Mouse (Mus musculus) neural tube, embryonic 12.5 days (tissue): Measurements from ENCODE around the gene Nxph4. TPM values are rescaled to one million over a fixed set of nuclear protein-coding genes. Genes with fewer than 3 reads are reported as not detected.
A peak's percentile ranks its signal among the peaks of the same experiment; 100 is the strongest.

Experiments used
- ATAC-seq: fragments of 200-750 bp; cut with Nextera tagmentation; 2 replicates; pipeline ENCODE4 v1.8.0; 2017; ENCODE audit warnings: low read depth, mild to moderate bottlenecking, moderate TSS enrichment, moderate library complexity; ENCODE audit not compliant: low FRiP score
- H3K27ac ChIP-seq: fragments of 300-500 bp; sonication (generic); 2 replicates; pipeline ENCODE4 v1.5.1; 2016
- H3K27me3 ChIP-seq: fragments of 300-500 bp; sonication (generic); replicated peaks from 2 replicates; pipeline ENCODE4 v1.6.1; 2016; ENCODE audit warnings: mild to moderate bottlenecking
- H3K36me3 ChIP-seq: fragments of 300-500 bp; sonication (generic); 2 replicates; pipeline ENCODE4 v1.6.1; 2016; ENCODE audit warnings: mild to moderate bottlenecking
- H3K4me1 ChIP-seq: fragments of 300-500 bp; sonication (generic); 2 replicates; pipeline ENCODE4 v1.6.1; 2016
- H3K4me2 ChIP-seq: fragments of 300-500 bp; sonication (generic); replicated peaks from 2 replicates; pipeline ENCODE4 v1.6.1; 2016; ENCODE audit warnings: mild to moderate bottlenecking
- H3K4me3 ChIP-seq: fragments of 300-500 bp; sonication (generic); 2 replicates; pipeline ENCODE4 v1.5.1; 2016
- H3K9ac ChIP-seq: fragments of 300-500 bp; sonication (generic); 2 replicates; pipeline ENCODE4 v1.6.1; 2016; ENCODE audit warnings: mild to moderate bottlenecking
- H3K9me3 ChIP-seq: fragments of 300-500 bp; sonication (generic); 2 replicates; pipeline ENCODE4 v1.6.1; 2016; ENCODE audit warnings: mild to moderate bottlenecking
- WGBS: fragments of 180-500 bp; shearing (Covaris S2); methylation state at CpG from one replicate; pipeline ENCODE4 v1.1.7; 2016; 5-methylcytosine and 5-hydroxymethylcytosine counted together
- polyA plus RNA-seq: library from polyadenylated mRNA; unstranded; fragments of >200 nt; fragmentation: Nextera tagmentation; extraction: Ambion mirVana; gene quantifications from 2 replicates; pipeline ENCODE4 v1.2.1, GENCODE M21; 2016

Gene Nxph4
- polyA plus RNA-seq, 1 experiment from 2014 or later = 112 TPM

DNA sequence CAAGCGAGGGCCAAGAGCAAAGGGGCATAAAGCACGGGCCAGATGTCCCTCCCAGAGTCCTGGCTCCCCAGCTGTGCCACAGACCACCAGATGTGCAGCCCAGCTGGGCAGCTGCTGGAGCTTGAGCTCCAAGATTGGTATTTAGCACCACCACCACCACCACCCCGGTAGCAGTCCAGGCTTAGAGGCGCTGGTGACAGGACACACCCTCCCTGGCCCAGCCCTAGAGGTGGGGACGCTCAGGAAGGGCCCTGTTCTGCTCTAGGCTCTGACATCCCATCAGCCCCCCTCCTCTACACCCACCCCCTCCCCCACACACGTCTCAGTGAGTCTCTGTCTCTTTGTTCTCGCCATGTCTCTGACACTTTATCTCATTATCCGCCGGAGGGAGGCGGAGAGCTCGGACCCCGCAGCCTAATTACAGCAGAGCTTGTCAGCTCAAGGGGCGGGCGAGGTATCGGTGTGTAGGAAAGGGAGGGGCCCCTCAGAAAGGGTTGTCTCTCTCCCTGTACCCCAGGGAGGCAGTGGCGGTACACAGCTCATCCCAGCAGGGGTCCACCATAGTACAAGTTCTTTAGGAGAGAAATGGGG, 20.8 kb downstream of the Nxph4 start:
- peak overlapping the region; percentile 7; the same call in 1 of the 2 replicates for H3K4me3 ChIP-seq
- peaks cover 61% of the 10 kb centered on the region for H3K27me3 ChIP-seq

DNA sequence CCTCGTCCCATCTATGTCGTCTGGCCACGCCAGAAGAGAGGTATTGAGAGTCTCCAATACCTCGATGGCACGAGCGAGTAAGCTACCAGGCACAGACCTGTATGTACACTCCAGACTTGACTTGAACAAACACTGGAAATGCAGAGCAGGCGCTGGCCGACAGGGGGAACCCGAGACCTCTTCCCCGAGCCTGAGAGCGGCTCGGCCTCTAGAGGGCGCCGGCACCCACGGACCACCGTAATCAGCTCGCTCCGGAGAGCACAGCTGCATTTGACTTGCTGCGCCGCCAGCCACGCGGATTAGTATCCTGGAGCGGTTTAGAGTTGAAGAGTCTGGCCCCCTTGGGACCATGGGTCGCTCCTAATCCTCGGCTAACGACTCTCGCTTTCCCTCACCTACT, 21.5 kb downstream of the Nxph4 start:
- under 1% methylated on average over 27 of the region's 27 CpGs for WGBS

More for the DNA sequence above, 20.8 kb downstream of the Nxph4 start:
- Histone ChIP-seq H3K9ac (0 out of 2 replicates have a peak overlapping the region, but pooled peaks have one; percentile 26), H3K9me3 (no peaks in the 10 kb centered on the region), H3K4me2 (peak overlapping the region; percentile 76), H3K27ac (peak overlapping the region; percentile 66; the same call in 1 of the 2 replicates), H3K4me1 (peaks cover 92% of the 10 kb centered on the region), H3K36me3 (peaks cover 12% of the 10 kb centered on the region)
- WGBS = under 1% methylated on average over 16 of the region's 16 CpGs
- ATAC-seq = 0 out of 2 replicates have a peak, but pooled peaks have one; percentile 8

DNA sequence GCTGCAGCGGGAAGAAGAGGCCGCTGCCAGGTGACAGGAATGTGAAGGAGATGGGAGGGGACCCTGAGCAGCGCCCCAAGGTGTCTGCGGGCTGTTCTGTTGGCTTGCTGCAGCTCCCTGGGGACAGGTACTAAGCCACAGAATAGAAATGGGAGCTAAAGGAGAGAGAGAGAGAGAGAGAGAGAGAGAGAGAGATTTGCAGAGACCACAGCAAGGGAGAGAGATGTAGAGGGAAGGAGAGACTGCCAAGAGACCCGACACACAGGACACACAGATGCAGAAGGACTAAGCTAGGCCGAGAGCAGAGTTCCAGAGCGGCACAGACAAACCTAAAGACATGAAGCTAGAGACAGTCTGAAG, 22.1 kb downstream of the Nxph4 start:
- H3K27ac ChIP-seq = peak overlapping the region; percentile 89
- peaks cover 59% of the 10 kb centered on the region for H3K27me3 ChIP-seq
- H3K9ac ChIP-seq = peak overlapping the region; percentile 61
- WGBS = 3% methylated on average over 7 of the region's 7 CpGs
- H3K36me3 ChIP-seq = no peaks in the 10 kb centered on the region
- ATAC-seq = no peak
- H3K9me3 ChIP-seq = no peaks in the 10 kb centered on the region
- peak overlapping the region; percentile 39 for H3K4me3 ChIP-seq
- H3K4me2 ChIP-seq = peak overlapping the region; percentile 76
- peaks cover 95% of the 10 kb centered on the region for H3K4me1 ChIP-seq

More for the DNA sequence above, 21.5 kb downstream of the Nxph4 start:
- H3K27me3 ChIP-seq = peaks cover 56% of the 10 kb centered on the region
- H3K4me2 ChIP-seq = peak overlapping the region; percentile 76
- peak; percentile 16; the same call in 1 of the 2 replicates for ATAC-seq
- peaks cover 5% of the 10 kb centered on the region for H3K36me3 ChIP-seq
- no peaks in the 10 kb centered on the region for H3K9me3 ChIP-seq
- peak overlapping the region; percentile 89 for H3K27ac ChIP-seq
- H3K4me1 ChIP-seq = peaks cover 95% of the 10 kb centered on the region
- H3K4me3 ChIP-seq = 0 out of 2 replicates have a peak overlapping the region, but pooled peaks have one; percentile 2
- 0 out of 2 replicates have a peak overlapping the region, but pooled peaks have one; percentile 61 for H3K9ac ChIP-seq

DNA sequence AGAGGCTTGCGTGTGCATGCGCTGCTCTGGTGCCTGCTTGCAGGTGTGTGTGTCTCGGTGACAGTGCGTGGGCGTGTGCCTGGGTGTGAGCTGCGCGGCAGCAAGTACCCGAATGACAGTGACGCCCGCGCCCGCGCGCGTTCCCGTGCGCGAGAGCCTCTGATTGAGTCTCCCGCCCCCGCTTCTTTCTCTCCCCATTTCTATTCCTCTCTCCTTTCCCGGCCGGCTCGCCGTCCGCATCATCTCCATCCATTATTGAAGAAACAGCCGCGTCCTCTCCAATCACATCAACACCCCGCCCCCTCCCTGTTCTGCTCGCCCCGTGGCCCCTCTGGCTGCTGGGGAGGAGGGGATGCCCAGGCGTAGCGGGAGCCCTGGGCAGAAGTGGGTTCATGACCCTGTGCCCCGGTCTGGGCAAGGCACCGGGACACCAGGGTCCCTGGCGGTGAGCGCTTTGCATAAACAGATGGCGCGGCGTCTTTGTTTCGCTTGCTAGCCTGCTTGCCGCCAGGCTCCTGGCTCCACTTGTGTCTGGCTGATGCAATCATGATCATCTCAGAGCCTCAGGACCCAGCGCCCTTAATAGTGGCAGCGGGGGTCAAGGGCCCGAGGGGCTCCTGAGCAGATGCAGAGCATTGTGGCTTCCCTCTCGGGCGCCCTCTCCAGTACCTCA, 22.6 kb downstream of the Nxph4 start:
- Histone ChIP-seq H3K36me3 (no peaks in the 10 kb centered on the region), H3K4me2 (peak overlapping the region; percentile 76), H3K27ac (peak overlapping the region; percentile 89), H3K4me1 (peaks cover 93% of the 10 kb centered on the region), H3K9me3 (no peaks in the 10 kb centered on the region), H3K27me3 (peaks cover 60% of the 10 kb centered on the region), H3K4me3 (peak overlapping the region; percentile 39), H3K9ac (peak overlapping the region; percentile 61)
- peak; percentile 15 for ATAC-seq
- WGBS = under 1% methylated on average over 46 of the region's 46 CpGs

DNA sequence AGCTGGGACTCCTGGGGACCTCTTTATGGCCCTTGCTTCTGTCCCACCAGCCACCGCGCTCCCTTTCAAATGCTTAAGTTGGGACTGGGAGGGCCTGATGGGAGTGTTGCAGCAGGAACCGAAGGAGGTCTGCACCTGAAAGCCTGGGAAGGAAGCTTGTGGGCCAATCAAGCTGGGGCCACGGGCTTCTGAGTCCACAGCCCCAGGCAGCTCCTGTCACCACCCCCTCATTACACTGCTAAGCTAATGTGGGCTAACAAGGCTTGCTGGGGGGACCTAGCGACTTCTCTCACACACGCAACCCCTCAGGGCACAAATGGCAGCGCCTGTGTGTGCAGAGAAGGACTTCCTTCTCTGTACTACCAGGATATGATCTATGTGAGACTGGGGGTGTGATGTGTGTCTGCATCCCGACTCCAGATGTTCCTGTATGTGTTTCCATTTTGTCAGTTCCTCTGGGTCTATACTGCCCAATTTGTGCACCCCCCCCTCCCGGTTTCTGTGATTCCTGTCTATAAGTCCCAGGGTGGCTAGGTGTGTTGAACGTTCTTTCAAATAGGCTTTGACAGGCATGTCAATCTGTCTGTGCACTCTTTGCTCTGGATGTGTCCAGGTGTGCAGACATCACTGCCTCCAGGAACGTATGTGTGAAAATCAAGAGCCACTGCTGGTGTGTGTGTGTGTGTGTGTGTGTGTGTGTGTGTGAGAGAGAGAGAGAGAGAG, 23.3 kb downstream of the Nxph4 start:
- 4% methylated on average over 11 of the region's 11 CpGs for WGBS
- Histone ChIP-seq H3K4me1 (peaks cover 86% of the 10 kb centered on the region), H3K4me2 (peak overlapping the region; percentile 76), H3K9me3 (no peaks in the 10 kb centered on the region), H3K4me3 (peak overlapping the region; percentile 39), H3K27ac (peak overlapping the region; percentile 89), H3K36me3 (no peaks in the 10 kb centered on the region), H3K9ac (peak overlapping the region; percentile 61), H3K27me3 (peaks cover 57% of the 10 kb centered on the region)
- ATAC-seq = no peak

DNA sequence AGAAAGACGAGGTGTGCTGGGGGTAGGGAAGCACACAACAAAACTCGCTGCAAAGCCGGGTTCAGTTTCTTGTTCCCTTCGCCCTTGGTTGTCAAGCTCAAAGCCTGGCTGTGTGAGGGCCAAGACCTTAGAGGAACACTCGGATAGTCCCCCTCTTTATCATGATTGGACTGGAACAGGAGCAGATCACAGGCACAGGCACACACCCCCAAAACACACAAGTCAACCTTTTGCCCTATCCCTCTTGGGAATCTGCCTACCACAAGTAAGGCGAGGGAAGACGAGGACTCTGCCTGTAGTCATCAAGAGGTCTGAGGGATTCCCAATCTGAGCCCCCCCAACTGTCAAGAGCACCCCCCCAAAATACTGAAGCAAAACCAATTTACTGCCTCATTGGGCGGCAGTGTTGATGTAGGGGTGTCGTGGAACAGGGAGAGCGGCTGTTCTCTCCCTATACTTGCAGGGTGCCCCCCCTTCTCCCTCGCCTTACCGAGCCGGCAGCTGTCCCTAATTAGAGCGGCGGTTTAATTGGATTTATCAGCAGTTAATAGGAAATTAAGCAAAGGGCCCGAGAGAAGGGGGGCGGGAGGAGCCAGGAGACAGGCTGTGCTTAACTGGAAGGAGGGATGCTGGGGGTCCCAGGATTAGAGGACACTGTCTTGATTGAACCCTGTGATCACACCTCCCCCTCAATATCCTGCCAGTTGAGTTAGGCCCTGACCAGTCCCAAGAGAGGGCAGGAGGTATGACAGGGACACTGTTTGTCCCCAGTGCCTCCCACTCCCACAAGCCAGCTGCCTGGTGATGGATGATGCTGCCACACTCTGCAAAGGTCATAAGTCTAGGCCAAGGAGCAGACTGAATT, 24.3 kb downstream of the Nxph4 start:
- peak overlapping the region; percentile 38; the same call in 1 of the 2 replicates for H3K9ac ChIP-seq
- no peaks in the 10 kb centered on the region for H3K36me3 ChIP-seq
- no peaks in the 10 kb centered on the region for H3K9me3 ChIP-seq
- H3K4me3 ChIP-seq = peak overlapping the region; percentile 36
- peaks cover 49% of the 10 kb centered on the region for H3K27me3 ChIP-seq
- ATAC-seq = 0 out of 2 replicates have a peak, but pooled peaks have one; percentile 0
- WGBS = 5% methylated on average over 17 of the region's 17 CpGs
- peak overlapping the region; percentile 89 for H3K27ac ChIP-seq
- peak overlapping the region; percentile 76 for H3K4me2 ChIP-seq
- peaks cover 76% of the 10 kb centered on the region for H3K4me1 ChIP-seq

DNA sequence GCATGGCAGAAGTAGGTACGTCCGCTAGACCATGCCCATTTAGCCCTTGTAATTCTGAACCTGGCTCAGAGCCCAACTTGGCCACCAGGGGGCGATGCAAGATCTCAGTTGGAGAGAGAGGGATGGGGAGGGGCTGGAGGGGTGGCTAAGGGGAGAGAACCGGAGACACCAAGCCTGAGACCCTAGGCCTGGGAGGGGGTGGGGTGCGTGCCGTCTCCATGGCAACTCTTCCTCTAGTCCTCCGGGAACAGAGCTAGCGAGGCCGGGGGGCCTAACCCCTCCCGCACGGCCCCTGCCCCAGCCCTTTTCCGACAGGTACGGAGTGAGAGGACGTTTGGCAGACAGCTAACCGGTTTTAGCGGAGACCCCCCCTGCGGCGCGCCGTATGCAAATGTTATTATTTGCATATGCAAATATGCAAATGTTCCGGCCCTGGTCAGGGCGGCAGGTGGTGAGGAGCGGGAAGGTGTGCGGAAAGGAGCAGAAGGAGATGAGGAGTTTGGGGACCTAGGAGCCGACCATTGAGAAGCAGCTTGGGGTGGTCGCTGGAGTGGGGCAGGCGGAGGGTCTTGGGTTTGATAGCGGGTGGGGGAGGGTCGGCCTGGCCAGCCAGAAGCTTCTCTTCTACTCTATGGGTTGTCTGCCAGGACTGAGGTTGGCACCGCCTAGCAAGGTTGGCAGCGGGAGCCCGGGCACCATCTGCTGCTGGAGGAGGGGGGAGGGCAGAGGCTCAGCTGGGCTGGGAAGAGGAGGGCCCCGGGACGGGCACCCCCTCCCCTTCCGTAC, 25.1 kb downstream of the Nxph4 start:
- H3K27me3 ChIP-seq = peaks cover 41% of the 10 kb centered on the region
- peak; percentile 66 for ATAC-seq
- H3K4me2 ChIP-seq = peak overlapping the region; percentile 76

DNA sequence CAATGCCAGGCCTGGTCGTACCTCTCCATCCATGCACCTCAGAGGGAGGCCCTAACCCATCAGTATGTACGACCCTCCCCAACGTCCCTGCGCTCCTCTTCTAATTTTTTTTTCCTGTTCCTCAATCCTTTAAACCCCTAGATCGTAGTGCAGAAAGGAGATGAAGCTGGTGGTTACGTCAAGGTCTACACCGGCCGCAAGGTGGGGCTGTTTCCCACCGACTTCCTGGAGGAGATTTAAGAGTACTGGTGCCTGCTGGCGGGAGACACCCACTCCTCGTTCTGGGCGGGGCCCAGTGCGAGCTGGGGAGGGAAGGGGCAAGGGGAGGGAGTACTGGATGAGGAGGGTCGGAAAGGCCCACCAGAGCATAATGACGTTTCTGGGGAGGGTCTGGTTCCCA, 26.1 kb downstream of the Nxph4 start:
- Histone ChIP-seq H3K27me3 (peaks cover 31% of the 10 kb centered on the region), H3K9ac (no peak overlapping the region), H3K27ac (no peak overlapping the region), H3K4me3 (no peak overlapping the region), H3K36me3 (peaks cover 7% of the 10 kb centered on the region; the same call in 1 of the 2 replicates), H3K4me1 (peaks cover 58% of the 10 kb centered on the region), H3K4me2 (peak overlapping the region; percentile 76), H3K9me3 (no peaks in the 10 kb centered on the region)
- no peak for ATAC-seq
- WGBS = 2% methylated on average over 15 of the region's 15 CpGs

More for the DNA sequence above, 25.1 kb downstream of the Nxph4 start:
- peaks cover 4% of the 10 kb centered on the region; the same call in 1 of the 2 replicates for H3K36me3 ChIP-seq
- H3K4me3 ChIP-seq = peak overlapping the region; percentile 36
- H3K4me1 ChIP-seq = peaks cover 68% of the 10 kb centered on the region
- WGBS = under 1% methylated on average over 35 of the region's 35 CpGs
- H3K27ac ChIP-seq = peak overlapping the region; percentile 89
- H3K9me3 ChIP-seq = no peaks in the 10 kb centered on the region
- H3K9ac ChIP-seq = peak overlapping the region; percentile 38; the same call in 1 of the 2 replicates

DNA sequence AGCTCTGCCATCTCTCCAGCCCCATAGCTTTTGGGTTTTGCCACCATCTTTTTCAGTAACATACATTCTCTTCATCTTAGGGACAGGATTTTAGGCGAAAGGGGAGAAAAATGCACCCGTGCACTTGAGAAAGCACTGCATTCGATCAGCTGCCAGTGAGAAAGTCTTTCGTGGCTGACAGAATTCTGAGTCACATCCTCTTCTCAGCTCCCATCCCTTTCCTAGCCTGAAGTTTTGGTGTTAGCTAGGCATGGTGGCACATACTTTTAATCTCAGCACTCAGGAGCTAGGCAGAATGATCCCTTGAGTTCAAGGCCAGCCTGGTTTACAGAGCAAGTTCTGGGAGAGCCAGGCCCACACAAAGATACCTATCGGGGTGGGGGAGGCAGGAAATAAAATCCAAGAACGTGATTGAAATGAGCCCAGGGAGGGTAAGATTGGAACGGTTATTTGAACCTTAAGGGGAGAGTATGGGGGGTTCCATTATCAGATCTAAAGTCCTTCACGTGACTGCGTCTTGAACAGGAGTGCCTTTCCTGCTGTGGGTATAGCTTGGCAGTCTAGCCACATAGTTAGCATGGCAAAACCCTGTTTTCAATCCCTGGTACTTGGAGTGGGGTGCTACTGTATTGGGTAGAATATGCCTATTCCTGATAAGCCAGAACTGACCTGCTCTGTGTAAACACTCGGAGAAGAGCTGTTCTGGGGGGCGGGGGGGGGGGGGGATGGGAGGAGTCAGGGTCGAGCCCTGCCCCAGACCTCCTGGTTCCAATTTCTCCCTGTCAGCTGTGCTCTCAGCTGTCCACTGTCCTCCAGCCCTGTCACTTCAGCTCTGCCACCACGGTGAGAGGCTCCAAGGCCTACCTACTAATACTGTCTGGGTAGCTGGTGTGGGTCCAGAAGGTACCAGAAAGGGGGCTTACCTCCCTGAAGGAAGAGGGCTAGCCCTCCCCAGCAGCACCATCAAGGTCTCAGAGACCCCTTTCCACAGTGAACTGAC, 33.2 kb downstream of the Nxph4 start, which contains the start of gene Stac3:
Gene Stac3 (plus strand): TSS at position 793 of the 1,000 bp plus-strand sequence.
- H3K4me3 ChIP-seq = no peak within 1 kb of the TSS
- H3K27me3 ChIP-seq = no peaks in the 10 kb centered on the region
- no peaks in the 10 kb centered on the region for H3K4me1 ChIP-seq
- peaks cover 44% of the 10 kb centered on the region for H3K36me3 ChIP-seq
- no peak within 1 kb of the TSS for H3K27ac ChIP-seq
- no peaks in the 10 kb centered on the region for H3K9me3 ChIP-seq
- 81% methylated on average over 13 of the region's 13 CpGs for WGBS
- H3K4me2 ChIP-seq = no peak within 1 kb of the TSS
- no peak for ATAC-seq
- H3K9ac ChIP-seq = no peak within 1 kb of the TSS

DNA sequence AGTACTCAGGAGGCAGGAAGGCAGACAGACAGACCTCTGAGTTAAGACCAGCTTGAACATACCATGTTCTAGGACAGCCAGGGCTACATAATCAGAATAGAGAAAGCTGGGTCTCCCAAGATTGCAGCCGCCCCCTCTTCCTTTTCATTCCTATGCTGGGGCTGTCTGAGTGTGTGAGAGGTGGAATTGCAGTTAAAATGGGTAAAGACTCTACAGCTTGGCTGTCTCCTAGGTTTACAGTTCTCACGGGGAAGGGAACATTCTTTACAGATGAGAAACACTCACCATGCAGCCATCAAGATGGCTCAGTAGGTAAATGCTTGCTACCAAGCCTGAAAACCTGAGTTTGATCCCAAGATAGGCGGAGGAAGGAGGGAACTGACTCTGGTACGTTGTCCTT, 34.3 kb downstream of the Nxph4 start:
- no peaks in the 10 kb centered on the region for H3K27me3 ChIP-seq
- H3K9ac ChIP-seq = no peak overlapping the region
- no peak overlapping the region for H3K27ac ChIP-seq
- ATAC-seq = no peak
- H3K4me1 ChIP-seq = no peaks in the 10 kb centered on the region
- WGBS = 86% methylated on average over 4 of the region's 4 CpGs
- H3K4me2 ChIP-seq = no peak overlapping the region
- H3K36me3 ChIP-seq = peaks cover 54% of the 10 kb centered on the region
- no peaks in the 10 kb centered on the region for H3K9me3 ChIP-seq
- H3K4me3 ChIP-seq = no peak overlapping the region
